ENCODE assay signal across 11 mouse cellular contexts in the genomic region with DNA sequence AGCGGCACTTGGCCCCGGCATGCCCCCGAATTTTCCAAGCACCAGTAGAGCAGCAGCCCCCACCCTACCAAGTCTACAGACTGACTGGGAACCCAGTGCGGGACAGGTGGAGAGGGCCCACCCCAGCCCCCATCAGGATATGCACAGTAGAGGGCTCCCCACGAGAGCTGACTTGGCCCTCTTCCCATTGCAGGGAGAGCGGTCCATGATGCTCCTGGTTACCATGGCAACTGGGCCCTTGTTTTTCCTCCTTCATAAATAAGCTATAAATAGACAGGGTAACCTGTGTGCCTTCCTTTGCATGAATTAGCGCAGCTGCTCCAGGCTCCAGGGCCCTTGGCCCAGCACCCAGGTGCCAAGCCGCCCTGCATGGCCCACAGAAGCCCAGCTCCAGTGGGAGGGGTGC. TPM values are rescaled to one million over a fixed set of nuclear protein-coding genes. Genes with fewer than 3 reads are reported as not detected.
DNase-seq lines count a peak whose midpoint lies in the region; ATAC-seq and TF ChIP-seq lines count a peak whose summit lies in the region.
"Had no signal": no experiment of that assay in that cellular context is flagged by ENCODE, and none has a peak within 500 bp of the region (broad histone marks: within the 10 kb centered on the region; RNA-seq: fewer than 3 reads in every experiment).

No protein-coding gene starts in this region.

- peaks cover 20% of the 10 kb centered on the region for H3K4me1 ChIP-seq in limb, embryonic 15.5 days
- H3K4me1 ChIP-seq in limb, embryonic 10.5 days: peaks cover 18% of the 10 kb centered on the region
- peaks cover 14% of the 10 kb centered on the region for H3K4me1 ChIP-seq in liver, postnatal 0 days (ENCODE audit: insufficient read depth)

- TF ChIP-seq EP300 in liver, postnatal 0 days (IDR thresholded peaks at IDR 0.05; ENCODE audit: low read depth): no peak

- H3K36me3 ChIP-seq in limb, embryonic 15.5 days: no peaks in the 10 kb centered on the region
- 0 out of 2 replicates have a peak, but pooled peaks cover 3% of the 10 kb centered on the region for H3K36me3 ChIP-seq in limb, embryonic 10.5 days
- no peaks in the 10 kb centered on the region for H3K36me3 ChIP-seq in liver, postnatal 0 days (replicated peaks; ENCODE audit: insufficient read depth, low read length)

- H3K4me3 ChIP-seq in limb, embryonic 15.5 days: no peak overlapping the region
- H3K4me3 ChIP-seq in limb, embryonic 10.5 days: no peak overlapping the region
- H3K4me3 ChIP-seq in liver, postnatal 0 days (ENCODE audit: low read depth, low read length): no peak overlapping the region
- H3K4me3 ChIP-seq: myocyte had no signal

- H3K27ac ChIP-seq in limb, embryonic 15.5 days: no peak overlapping the region
- no peak overlapping the region for H3K27ac ChIP-seq in limb, embryonic 10.5 days
- no peak overlapping the region for H3K27ac ChIP-seq in liver, postnatal 0 days (ENCODE audit: low read depth)
- H3K27ac ChIP-seq: liver, embryonic 14.5 days had no signal

- H3K9me3 ChIP-seq in limb, embryonic 15.5 days: no peaks in the 10 kb centered on the region
- H3K9me3 ChIP-seq in limb, embryonic 10.5 days (replicated peaks): no peaks in the 10 kb centered on the region
- no peaks in the 10 kb centered on the region for H3K9me3 ChIP-seq in liver, postnatal 0 days (ENCODE audit: low read length)

- H3K9ac ChIP-seq in limb, embryonic 15.5 days: no peak overlapping the region
- no peak overlapping the region for H3K9ac ChIP-seq in liver, postnatal 0 days (replicated peaks)
- H3K9ac ChIP-seq: liver, embryonic 14.5 days had no signal

- 61% methylated on average over 8 of the region's 8 CpGs for WGBS in limb, embryonic 15.5 days
- 74% methylated on average over 8 of the region's 8 CpGs for WGBS in limb, embryonic 10.5 days
- 70% methylated on average over 8 of the region's 8 CpGs for WGBS in liver, postnatal 0 days (ENCODE audit: insufficient replicate concordance)

- intact Hi-C loops in gastrocnemius, postnatal 36 days (cut with DNase I): no loop called here

- TF ChIP-seq CTCF in liver, postnatal 0 days (IDR thresholded peaks at IDR 0.05; ENCODE audit: low read depth): no peak

- no peaks in the 10 kb centered on the region for H3K27me3 ChIP-seq in limb, embryonic 15.5 days
- H3K27me3 ChIP-seq in limb, embryonic 10.5 days (ENCODE audit: low read depth, poor library complexity, severe bottlenecking): no peaks in the 10 kb centered on the region
- H3K27me3 ChIP-seq in liver, postnatal 0 days (ENCODE audit: insufficient read depth, low read length): no peaks in the 10 kb centered on the region

- DNase-seq in limb, embryonic 10.5 days (ENCODE audit: low spot score): no peak
- peak; percentile 40 to 55 for DNase-seq in cerebellum, postnatal 25 days
- DNase-seq in layer of hippocampus, adult 9-10 months (ENCODE audit: low spot score): peak; percentile 55
- DNase-seq in right cerebral cortex, adult 18-20 months: peak; percentile 63
- no peak for DNase-seq in gastrocnemius, postnatal 36 days
- no peak for DNase-seq in liver, postnatal 0 days

- ATAC-seq in limb, embryonic 15.5 days (ENCODE audit: insufficient number of reproducible peaks, low FRiP score, low TSS enrichment, low read depth): 0 out of 2 replicates have a peak, but pooled peaks have one; percentile 17
- ATAC-seq in megakaryocyte-erythroid progenitor cell, adult 5-6 weeks (replicated peaks; ENCODE audit: low FRiP score, low TSS enrichment, poor library complexity, severe bottlenecking): no peak
- no peak for ATAC-seq in liver, postnatal 0 days
- ATAC-seq: inflammation-experienced regulatory T-cells, adult 6 months had no signal

- no peak overlapping the region for H3K4me2 ChIP-seq in limb, embryonic 15.5 days
- no peak overlapping the region for H3K4me2 ChIP-seq in liver, postnatal 0 days (ENCODE audit: low read depth, low read length)

RNA-seq across cellular contexts. Expression of a gene that starts 3.3 kb away (rescaled TPM):
- polyA plus RNA-seq in limb, embryonic 15.5 days (2015; fragmentation: Nextera tagmentation; extraction: Ambion mirVana): 229 and 240 TPM in 2 replicates
- 340 and 363 TPM in 2 replicates for polyA plus RNA-seq in limb, embryonic 10.5 days (2016; fragmentation: Nextera tagmentation; extraction: Ambion mirVana)
- total RNA-seq in gastrocnemius, postnatal 36 days (2021): 100 to 1,000 TPM; 282 to 284 TPM
- 185 and 224 TPM in 2 replicates for total RNA-seq in megakaryocyte-erythroid progenitor cell, adult 5-6 weeks (2014; fragmentation: Nextera tagmentation)
- total RNA-seq in megakaryocyte-erythroid progenitor cell, adult 5-6 weeks (2017): 385 and 429 TPM in 2 replicates
- polyA plus RNA-seq in liver, postnatal 0 days (2015; fragmentation: Nextera tagmentation; extraction: Ambion mirVana): 112 and 120 TPM in 2 replicates

Comparison
In these comparisons a context has a peak if more than half of its experiments do, and no peak if none do; other contexts are left out.
1. DNase-seq: peak in cerebellum, postnatal 25 days (2 of 2), layer of hippocampus, adult 9-10 months (single experiment) and right cerebral cortex, adult 18-20 months (single experiment); none in limb, embryonic 10.5 days (single experiment), gastrocnemius, postnatal 36 days (0 of 2) and liver, postnatal 0 days (single experiment).